Mouse (Mus musculus): ENCODE measurements around the gene Setmar. TPM values are rescaled to one million over a fixed set of nuclear protein-coding genes. Genes with fewer than 3 reads are reported as not detected.
"Not testable (repeated sequence)": the region's sequence is repeated elsewhere in the genome, so short reads cannot be mapped to it uniquely, and the experiment has no call there.

The Setmar gene
- polyA plus RNA-seq (2012; rRNA removed) = 3.6 and 3.7 TPM in 2 replicates

GRCm38 (mm10) chr6:108064918-108065526 is at the start of gene Setmar:
TSS of gene Setmar (plus strand) at chr6:108065045.
- Histone ChIP-seq H3K36me3 (ENCODE audit: control insufficient read depth, insufficient read depth, low read length) (no peaks in the 10 kb centered on the region), H3K4me3 (ENCODE audit: insufficient read depth, low read depth, low read length) (peak within 1 kb of the TSS; percentile 100), H3K27ac (ENCODE audit: insufficient read depth, low read depth, low read length) (peak within 1 kb of the TSS; percentile 100), H3K27me3 (replicated peaks; ENCODE audit: control insufficient read depth, insufficient read depth, low read length) (no peaks in the 10 kb centered on the region), H3K4me1 (ENCODE audit: control insufficient read depth, insufficient read depth, low read length) (peaks cover 6% of the 10 kb centered on the region; the same call in 1 of the 2 replicates)
- DNase-seq = peak; percentile 98
- under 1% methylated on average over 24 of the region's 24 CpGs for WGBS
- TF ChIP-seq CTCF (conservative IDR thresholded peaks at IDR 0.05; ENCODE audit: insufficient read depth, insufficient read length, low read depth, low read length) (no peak), POLR2A (IDR thresholded peaks at IDR 0.05; ENCODE audit: low read depth, low read length) (peak; percentile 22)

DNA sequence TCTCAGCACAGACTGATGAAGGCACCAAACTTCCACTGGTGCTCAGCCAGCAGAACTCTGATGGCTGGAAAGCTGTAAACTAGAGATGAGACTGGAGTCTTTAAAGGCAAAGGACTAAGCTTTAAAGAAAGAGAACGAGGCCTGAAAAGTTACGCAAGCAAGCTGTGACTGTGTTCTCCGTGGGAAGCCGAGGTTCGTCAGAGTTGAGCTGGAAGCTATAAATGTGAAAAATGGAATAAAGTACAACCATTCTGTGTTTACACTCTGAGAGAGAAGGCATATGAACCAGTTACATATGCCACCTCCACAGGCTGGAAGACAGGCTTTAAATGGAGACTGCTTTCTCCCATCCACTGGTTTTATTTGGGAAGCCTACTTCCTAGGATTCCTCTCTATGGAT is 43.2 kb upstream of the Setmar start:
- Histone ChIP-seq H3K4me1 (ENCODE audit: control insufficient read depth, insufficient read depth, low read length) (no peaks in the 10 kb centered on the region), H3K27me3 (replicated peaks; ENCODE audit: control insufficient read depth, insufficient read depth, low read length) (no peaks in the 10 kb centered on the region), H3K27ac (ENCODE audit: insufficient read depth, low read depth, low read length) (no peak overlapping the region), H3K36me3 (ENCODE audit: control insufficient read depth, insufficient read depth, low read length) (no peaks in the 10 kb centered on the region), H3K4me3 (ENCODE audit: insufficient read depth, low read depth, low read length) (no peak overlapping the region)
- no peak for DNase-seq
- TF ChIP-seq CTCF (conservative IDR thresholded peaks at IDR 0.05; ENCODE audit: insufficient read depth, insufficient read length, low read depth, low read length) (no peak), POLR2A (IDR thresholded peaks at IDR 0.05; ENCODE audit: low read depth, low read length) (no peak)
- WGBS = 85% methylated on average over 5 of the region's 5 CpGs

GRCm38 (mm10) chr6:108055041-108055440 is 9.8 kb upstream of the Setmar start:
- peak; percentile 37 for DNase-seq
- WGBS = 1% methylated on average over 2 of the region's 2 CpGs
- not testable (repeated sequence) for H3K4me1 ChIP-seq (ENCODE audit: control insufficient read depth, insufficient read depth, low read length); H3K4me3 ChIP-seq (ENCODE audit: insufficient read depth, low read depth, low read length); H3K27me3 ChIP-seq (replicated peaks; ENCODE audit: control insufficient read depth, insufficient read depth, low read length); H3K36me3 ChIP-seq (ENCODE audit: control insufficient read depth, insufficient read depth, low read length); H3K27ac ChIP-seq (ENCODE audit: insufficient read depth, low read depth, low read length)
- peak; percentile 84 for TF ChIP-seq CTCF (conservative IDR thresholded peaks at IDR 0.05; ENCODE audit: insufficient read depth, insufficient read length, low read depth, low read length)

DNA sequence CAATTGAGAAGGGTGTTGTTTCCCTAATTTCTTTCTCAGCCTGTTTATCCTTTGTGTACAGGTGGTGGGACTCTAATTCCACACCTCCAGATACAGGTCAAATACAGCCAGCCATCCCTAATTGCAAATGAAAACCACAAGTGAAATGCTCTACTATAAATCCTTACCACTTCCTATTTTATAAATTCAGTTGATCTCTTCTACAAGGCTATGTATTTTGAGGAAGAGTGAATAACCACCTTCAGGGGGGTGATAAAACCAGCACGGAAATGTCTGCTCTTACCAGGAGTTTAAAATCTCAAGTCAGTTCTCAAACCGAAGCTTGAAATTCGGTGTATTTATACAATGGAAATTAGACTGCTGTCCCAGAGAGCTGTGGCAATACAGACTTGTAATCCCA is 8.9 kb upstream of the Setmar start:
- Histone ChIP-seq H3K4me3 (ENCODE audit: insufficient read depth, low read depth, low read length) (no peak overlapping the region), H3K27ac (ENCODE audit: insufficient read depth, low read depth, low read length) (no peak overlapping the region), H3K36me3 (ENCODE audit: control insufficient read depth, insufficient read depth, low read length) (no peaks in the 10 kb centered on the region), H3K4me1 (ENCODE audit: control insufficient read depth, insufficient read depth, low read length) (no peaks in the 10 kb centered on the region), H3K27me3 (replicated peaks; ENCODE audit: control insufficient read depth, insufficient read depth, low read length) (no peaks in the 10 kb centered on the region)
- no peak for DNase-seq
- TF ChIP-seq POLR2A (IDR thresholded peaks at IDR 0.05; ENCODE audit: low read depth, low read length) (no peak), CTCF (conservative IDR thresholded peaks at IDR 0.05; ENCODE audit: insufficient read depth, insufficient read length, low read depth, low read length) (no peak)
- 80% methylated on average over 3 of the region's 3 CpGs for WGBS

- TF ChIP-seq POLR2A (IDR thresholded peaks at IDR 0.05; ENCODE audit: low read depth, low read length) = no peak
- no peak for TF ChIP-seq CTCF (conservative IDR thresholded peaks at IDR 0.05; ENCODE audit: insufficient read depth, insufficient read length, low read depth, low read length)
- H3K27ac ChIP-seq (ENCODE audit: insufficient read depth, low read depth, low read length) = no peak overlapping the region
- no peak for DNase-seq
- no peak overlapping the region for H3K4me3 ChIP-seq (ENCODE audit: insufficient read depth, low read depth, low read length)
- no peaks in the 10 kb centered on the region for H3K4me1 ChIP-seq (ENCODE audit: control insufficient read depth, insufficient read depth, low read length)
- H3K36me3 ChIP-seq (ENCODE audit: control insufficient read depth, insufficient read depth, low read length) = no peaks in the 10 kb centered on the region
- 57% methylated on average over 4 of the region's 4 CpGs for WGBS
- H3K27me3 ChIP-seq (replicated peaks; ENCODE audit: control insufficient read depth, insufficient read depth, low read length) = no peaks in the 10 kb centered on the region
Measured at GRCm38 (mm10) chr6:108057353-108057752, 7.5 kb upstream of the Setmar start.

GRCm38 (mm10) chr6:108058066-108058465 is 6.8 kb upstream of the Setmar start:
- Histone ChIP-seq H3K4me1 (ENCODE audit: control insufficient read depth, insufficient read depth, low read length) (no peaks in the 10 kb centered on the region), H3K27ac (ENCODE audit: insufficient read depth, low read depth, low read length) (no peak overlapping the region), H3K4me3 (ENCODE audit: insufficient read depth, low read depth, low read length) (no peak overlapping the region), H3K36me3 (ENCODE audit: control insufficient read depth, insufficient read depth, low read length) (no peaks in the 10 kb centered on the region), H3K27me3 (replicated peaks; ENCODE audit: control insufficient read depth, insufficient read depth, low read length) (no peaks in the 10 kb centered on the region)
- TF ChIP-seq CTCF (conservative IDR thresholded peaks at IDR 0.05; ENCODE audit: insufficient read depth, insufficient read length, low read depth, low read length) (no peak), POLR2A (IDR thresholded peaks at IDR 0.05; ENCODE audit: low read depth, low read length) (no peak)
- DNase-seq = peak; percentile 55
- WGBS = 45% methylated on average over 5 of the region's 5 CpGs

GRCm38 (mm10) chr6:108061121-108061520 is 3.7 kb upstream of the Setmar start:
- TF ChIP-seq CTCF (conservative IDR thresholded peaks at IDR 0.05; ENCODE audit: insufficient read depth, insufficient read length, low read depth, low read length) (no peak), POLR2A (IDR thresholded peaks at IDR 0.05; ENCODE audit: low read depth, low read length) (no peak)
- peaks cover 6% of the 10 kb centered on the region; the same call in 1 of the 2 replicates for H3K4me1 ChIP-seq (ENCODE audit: control insufficient read depth, insufficient read depth, low read length)
- no peaks in the 10 kb centered on the region for H3K36me3 ChIP-seq (ENCODE audit: control insufficient read depth, insufficient read depth, low read length)
- no peak overlapping the region for H3K27ac ChIP-seq (ENCODE audit: insufficient read depth, low read depth, low read length)
- DNase-seq = no peak
- no peak overlapping the region for H3K4me3 ChIP-seq (ENCODE audit: insufficient read depth, low read depth, low read length)
- WGBS = 57% methylated on average over 3 of the region's 3 CpGs
- H3K27me3 ChIP-seq (replicated peaks; ENCODE audit: control insufficient read depth, insufficient read depth, low read length) = no peaks in the 10 kb centered on the region

Data from kidney, adult 2 months (tissue).